Mouse (Mus musculus) CD4-positive helper T cell, adult 2 months (primary cell): ENCODE results near the gene Loxl1.

Source experiments
- DNase-seq: peaks from one replicate; pipeline ENCODE4 v3.0.0-alpha.2; 2012; ENCODE audit warnings: low read depth, missing footprints, low spot score

Gene Loxl1

DNA sequence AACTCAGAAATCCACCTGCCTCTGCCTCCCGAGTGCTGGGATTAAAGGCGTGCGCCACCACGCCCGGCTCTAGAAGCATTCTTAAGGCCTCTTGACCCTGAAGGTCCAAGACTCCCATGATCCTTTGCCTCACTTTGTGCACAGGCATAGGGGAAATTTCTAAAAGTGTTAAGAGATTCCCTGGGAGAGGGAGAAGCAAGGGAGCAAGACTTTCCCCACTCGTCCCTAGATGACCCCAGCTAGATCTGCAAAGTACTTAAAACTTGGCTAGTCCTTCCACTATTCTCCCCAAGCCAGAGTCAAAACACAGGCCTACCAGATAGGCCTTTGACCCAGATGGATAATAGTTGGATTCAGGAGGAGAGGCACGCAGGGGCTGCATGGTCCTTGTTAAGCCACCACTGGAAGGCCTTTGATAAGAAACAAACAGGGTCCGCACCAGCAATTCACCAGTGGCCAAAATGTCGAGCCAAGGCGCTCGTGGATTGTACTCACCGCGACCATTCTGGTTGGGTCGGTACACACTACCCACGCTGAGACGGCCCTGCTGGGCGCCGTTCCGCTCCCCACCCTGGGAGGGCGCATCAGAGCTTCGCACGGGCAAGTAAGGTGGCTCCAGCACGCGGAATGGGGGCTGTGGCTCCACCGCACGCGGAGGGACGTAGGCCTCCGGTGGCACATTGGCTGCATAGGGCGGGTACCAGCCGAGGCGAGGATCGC lies 1.6 kb downstream of the Loxl1 start:
- no peak for DNase-seq

GRCm38 (mm10) chr9:58310043-58310660 lies 2.8 kb downstream of the Loxl1 start:
- DNase-seq = no peak

DNA sequence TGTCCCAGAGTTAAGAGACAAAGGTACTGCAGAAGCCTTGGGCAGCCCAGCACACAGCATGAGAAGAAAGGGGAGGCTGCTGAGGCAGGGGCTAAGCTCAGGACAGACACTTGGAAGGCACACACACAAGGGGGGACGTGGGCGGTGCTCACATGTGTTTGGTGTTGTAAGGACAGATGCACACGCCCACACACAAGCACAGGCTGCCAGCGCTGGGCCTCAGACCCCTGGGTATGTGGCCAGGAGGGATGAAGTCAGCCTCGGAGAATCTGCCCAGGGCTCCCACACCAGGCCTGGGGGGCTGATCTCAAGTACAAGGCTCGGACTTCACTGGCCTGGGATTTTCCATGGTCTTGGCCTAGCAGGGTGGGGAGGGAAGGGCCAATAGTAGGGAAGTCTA lies 4.6 kb downstream of the Loxl1 start:
- no peak for DNase-seq

DNA sequence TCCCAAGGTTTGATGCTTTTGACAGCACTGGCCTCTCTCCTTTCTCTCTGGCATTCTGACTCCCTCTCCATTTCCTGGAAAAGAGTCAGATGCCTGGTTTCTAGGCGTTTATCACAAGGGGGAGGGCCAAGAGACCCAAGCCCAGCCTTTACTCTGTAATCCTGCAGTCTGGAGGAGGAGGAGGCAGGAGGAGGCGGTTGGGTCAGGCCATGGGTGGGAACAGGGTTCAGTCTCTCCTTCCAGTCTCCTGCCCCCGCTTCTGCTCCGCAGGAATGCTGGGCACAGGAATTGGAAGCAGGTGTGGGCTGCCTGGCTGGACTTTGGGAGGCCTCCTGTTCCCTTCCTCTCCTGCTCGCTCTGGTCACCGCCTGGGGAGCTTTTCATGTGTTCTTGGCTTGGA lies 7.3 kb downstream of the Loxl1 start:
- no peak for DNase-seq

DNA sequence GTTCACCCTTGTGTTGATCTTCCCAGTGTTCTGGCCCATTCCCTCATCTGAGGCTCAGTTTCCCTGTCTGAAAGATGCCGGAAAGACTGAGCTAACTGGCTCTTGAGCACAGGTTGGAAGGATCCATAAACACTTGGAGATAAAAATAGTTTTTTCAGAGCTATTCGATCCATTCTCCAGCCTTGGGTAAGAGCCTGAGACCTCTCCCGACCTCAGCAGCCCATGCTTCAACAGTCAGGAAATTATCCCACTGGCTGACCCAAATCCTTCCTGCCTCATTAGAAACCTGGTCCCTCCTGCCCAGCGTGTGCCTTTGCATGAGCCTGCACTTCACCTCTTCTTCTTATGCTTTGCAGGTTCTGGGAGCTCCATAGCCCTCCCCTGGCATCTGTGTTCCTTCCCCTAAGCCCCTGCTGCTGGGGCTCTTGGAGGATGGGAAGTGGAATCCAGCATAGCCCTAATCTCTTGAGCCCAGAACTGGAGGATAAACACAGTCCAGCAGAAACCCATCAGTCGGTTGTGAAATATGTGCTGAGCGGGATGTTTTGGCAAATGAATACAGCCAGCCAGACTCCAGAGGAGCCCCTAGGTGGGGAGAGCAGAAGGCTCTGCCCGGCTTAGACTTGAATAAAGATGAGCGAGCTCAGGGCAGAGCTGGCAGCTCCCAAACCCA lies 9.3 kb downstream of the Loxl1 start:
- DNase-seq = no peak

- DNase-seq = no peak
Observed at GRCm38 (mm10) chr9:58303115-58303514, 9.9 kb downstream of the Loxl1 start.

GRCm38 (mm10) chr9:58299356-58299799 lies 13.6 kb downstream of the Loxl1 start:
- no peak for DNase-seq

- DNase-seq = no peak
Observed at GRCm38 (mm10) chr9:58297961-58298477, 15.0 kb downstream of the Loxl1 start.

- DNase-seq = no peak
Observed at GRCm38 (mm10) chr9:58297065-58297464, 15.9 kb downstream of the Loxl1 start.

DNA sequence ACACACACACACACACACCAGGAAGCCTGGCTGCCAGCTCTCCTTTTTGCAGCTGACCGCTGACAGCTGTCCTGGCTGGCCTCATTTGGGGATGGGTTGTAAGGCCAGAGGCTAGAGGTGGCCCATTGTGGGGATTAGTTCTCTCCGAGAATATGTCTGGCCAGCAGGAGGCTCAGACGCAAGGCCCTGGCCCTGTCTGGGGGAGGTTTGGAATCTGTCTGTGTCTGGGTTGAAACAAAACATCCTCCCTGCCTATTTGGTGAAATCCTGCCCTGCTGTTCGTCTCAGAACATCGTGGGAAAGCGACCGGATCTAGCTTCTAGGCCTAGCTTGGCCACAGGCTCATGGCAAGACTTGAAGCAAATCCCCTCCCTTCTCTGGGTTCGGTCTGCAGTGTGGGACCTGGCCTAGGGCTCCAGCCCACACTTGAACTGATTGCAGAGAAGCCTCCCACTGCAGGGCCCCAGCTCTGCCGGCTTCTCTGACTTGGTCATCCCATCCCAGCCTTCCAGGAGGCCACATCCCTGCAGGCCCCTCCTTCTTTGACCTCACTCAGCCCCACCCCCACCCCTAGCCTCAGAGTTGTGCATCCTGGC lies 17.1 kb downstream of the Loxl1 start:
- DNase-seq = no peak

- no peak for DNase-seq
Observed at GRCm38 (mm10) chr9:58295345-58295744, 17.6 kb downstream of the Loxl1 start.

- DNase-seq = no peak
Observed at GRCm38 (mm10) chr9:58294527-58294926, 18.5 kb downstream of the Loxl1 start.

DNA sequence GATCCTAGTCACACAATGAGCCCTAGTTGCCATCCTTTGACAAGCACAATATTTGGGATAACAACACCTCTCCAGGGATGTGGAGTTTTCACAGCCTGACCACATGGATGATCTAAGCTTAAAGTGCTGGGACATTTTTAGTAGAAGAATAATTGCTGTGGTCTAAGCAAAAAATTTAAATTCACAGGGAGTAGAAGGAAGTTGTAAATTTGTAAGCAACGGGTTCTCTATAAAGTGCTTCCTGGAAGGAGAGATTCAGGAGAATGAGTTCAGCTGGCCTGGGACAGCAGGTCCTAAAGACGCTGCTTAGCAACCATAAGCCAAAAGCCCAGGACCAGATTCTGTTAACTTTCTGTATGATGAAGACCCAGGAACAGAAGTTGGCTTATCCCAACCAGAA lies 23.1 kb downstream of the Loxl1 start:
- no peak for DNase-seq

- DNase-seq = no peak
Observed at GRCm38 (mm10) chr9:58289090-58289489, 23.9 kb downstream of the Loxl1 start.

DNA sequence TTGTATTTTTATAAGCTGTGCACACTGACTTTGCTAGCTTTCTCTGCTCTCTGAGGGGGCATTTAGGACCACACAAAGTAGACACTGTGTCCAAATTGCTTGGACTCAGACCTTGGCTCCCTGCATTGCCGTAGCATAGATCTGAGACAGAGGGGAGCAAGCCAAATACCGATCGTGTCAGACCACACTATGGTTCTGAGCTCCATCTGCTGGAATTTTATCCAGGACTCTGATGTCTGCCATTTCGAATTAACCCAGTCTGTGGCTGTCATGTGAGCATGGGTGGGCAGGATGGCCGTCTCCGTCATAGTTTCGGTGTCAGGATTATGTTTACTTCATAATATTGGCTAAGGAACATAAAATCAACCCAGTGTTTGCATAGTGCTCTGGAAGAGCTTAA lies 29.6 kb downstream of the Loxl1 start:
- DNase-seq = no peak

- peak; percentile 64 for DNase-seq
Observed at GRCm38 (mm10) chr9:58281597-58281996, 31.4 kb downstream of the Loxl1 start.

- peak; percentile 92 for DNase-seq
Observed at GRCm38 (mm10) chr9:58280259-58281109, 32.5 kb downstream of the Loxl1 start.

DNA sequence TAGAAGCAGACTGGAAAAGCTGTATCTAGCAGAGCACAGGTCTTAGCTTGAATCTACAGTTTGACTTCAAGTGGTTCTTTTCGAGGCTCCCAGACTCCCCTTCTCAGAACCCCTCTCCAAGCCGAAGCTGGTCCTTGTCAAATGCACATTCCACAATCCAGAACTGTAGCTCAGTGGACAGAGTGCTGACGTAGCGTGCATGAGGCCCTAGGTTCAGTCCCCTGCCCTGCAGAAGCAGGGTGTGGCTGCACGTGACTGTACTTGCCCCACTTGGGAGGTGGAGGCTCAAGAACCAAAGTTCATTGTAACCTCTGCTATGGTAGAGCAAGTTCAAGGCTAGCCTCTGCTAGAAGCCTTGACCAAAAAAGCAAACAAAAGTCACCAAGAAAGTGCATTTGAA lies 33.2 kb downstream of the Loxl1 start:
- no peak for DNase-seq

DNA sequence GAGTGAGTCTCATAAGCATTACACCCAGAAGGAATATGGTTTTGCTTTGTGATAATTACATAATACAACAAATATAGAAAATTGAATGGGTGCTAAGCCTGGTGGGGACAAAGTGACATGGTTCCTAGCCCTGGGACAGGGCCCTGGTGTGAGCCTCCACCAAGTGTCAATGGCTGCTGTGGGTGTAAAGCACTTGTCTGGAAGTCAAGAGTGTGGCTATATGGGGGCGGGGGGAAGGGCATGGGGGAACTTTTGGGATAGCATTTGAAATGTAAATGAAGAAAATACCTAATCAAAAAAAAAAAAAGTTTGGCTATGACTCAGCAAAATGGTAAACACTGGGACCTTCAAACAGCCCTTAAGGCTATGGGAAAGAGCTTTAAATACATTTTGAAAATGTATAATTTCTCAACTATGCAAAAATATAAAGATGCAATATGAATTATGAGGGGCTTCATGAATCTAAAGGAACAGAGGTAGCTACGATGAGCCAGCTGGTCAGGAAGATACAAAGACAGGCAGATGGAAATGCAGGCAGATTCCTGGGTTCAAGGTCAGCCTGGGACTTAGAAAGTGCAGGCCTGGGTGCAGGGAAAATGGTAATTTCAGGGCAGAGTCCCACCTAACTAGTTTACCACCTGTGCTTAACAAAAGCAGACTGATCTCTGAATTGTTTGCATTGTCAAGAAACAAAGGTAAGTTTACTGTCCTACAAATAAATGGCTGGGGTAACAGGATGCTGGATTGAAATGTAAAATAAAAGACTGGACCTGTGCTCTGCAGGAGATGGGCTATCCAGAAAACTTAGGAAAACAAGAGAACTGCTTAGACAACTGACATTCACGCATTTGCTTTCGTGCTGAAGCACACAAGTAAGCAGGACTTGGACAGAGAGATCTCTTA lies 33.9 kb downstream of the Loxl1 start:
- DNase-seq = no peak

DNA sequence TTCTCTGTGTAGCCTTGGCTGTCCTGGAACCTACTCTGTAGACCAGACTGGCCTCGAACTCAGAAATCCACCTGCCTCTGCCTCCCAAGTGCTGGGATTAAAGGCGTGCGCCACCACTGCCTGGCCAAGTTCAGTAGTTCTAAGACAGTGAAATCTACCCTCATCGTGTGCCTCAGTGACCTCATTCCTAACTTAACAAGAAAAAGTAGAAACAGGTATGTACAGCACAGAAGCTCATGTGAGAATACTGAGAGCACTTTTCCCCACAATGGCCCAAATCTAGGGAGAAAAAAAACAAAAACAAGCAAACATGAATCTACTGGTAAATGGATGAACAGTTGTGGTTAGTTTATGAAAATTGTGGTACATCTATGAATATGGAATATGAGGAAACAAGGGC lies 34.7 kb downstream of the Loxl1 start:
- no peak for DNase-seq
